Mouse (Mus musculus): ENCODE data around the gene F11r. TPM values are rescaled to one million over a fixed set of nuclear protein-coding genes. Genes with fewer than 3 reads are reported as not detected.

F11r gene
- total and polyA plus RNA-seq, 2 experiments, result 39.1 to 47.7 TPM

DNA sequence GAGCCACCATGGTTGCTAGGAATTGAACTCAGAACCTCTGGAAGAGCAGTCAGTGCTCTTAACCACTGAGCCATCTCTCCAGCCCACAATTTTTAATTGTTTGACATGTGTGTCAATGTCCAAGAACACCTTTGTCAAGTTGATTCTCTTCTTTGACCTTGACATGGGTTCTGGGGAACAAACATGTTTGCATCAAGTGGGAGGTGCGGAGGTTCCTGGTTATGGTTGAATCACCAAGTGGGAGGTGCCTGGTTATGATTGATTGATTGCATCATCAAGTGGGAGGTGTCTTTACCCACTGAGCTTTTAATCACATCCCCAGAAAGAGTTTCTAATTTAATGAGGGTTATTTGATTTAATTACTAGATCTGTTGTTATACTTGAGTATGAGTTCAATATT lies 20.2 kb downstream of the F11r start:
- TF ChIP-seq POLR2A (IDR thresholded peaks at IDR 0.05; ENCODE audit: extremely low read depth, insufficient read depth, low read length) (no peak), CTCF (IDR thresholded peaks at IDR 0.05; ENCODE audit: low read depth, low read length) (no peak)
- Histone ChIP-seq H3K4me1 (ENCODE audit: control insufficient read depth, insufficient read depth, low read length) (peaks cover 14% of the 10 kb centered on the region), H3K36me3 (ENCODE audit: control insufficient read depth, insufficient read depth, low read length) (peaks cover 10% of the 10 kb centered on the region), H3K4me3 (ENCODE audit: insufficient read depth, low read depth, low read length) (no peak overlapping the region), H3K79me2 (ENCODE audit: control insufficient read depth, insufficient read depth, low read length) (peaks cover 29% of the 10 kb centered on the region), H3K9ac (ENCODE audit: low read depth, low read length) (no peak overlapping the region), H3K27me3 (ENCODE audit: control insufficient read depth, insufficient read depth, low read length) (no peaks in the 10 kb centered on the region), H3K27ac (replicated peaks; ENCODE audit: insufficient read depth, low read depth, low read length) (no peak overlapping the region)
- WGBS, result 34% methylated on average over 1 of the region's 1 CpGs
- no peak for DNase-seq (ENCODE audit: extremely low read depth, low read depth, low spot score)

DNA sequence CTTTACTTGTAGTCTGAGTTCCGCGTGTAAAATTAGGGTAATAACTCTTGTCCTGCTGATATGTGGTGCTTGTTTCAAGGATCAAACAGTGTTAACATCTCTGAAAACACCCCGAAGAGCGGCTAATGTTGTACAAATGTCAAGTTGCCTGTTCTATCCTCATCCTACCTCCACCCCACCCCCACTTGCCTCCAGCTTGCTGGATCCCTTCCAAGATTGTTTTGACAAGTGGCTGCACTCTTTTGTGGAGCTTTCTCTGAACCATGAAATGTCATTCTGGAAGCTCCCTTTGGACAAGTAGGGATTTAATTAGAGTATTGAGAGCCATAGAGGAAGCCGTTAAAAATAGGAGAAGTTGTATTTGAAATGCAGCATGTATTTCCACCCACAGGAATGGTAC lies 22.5 kb downstream of the F11r start:
- no peak for DNase-seq (ENCODE audit: extremely low read depth, low read depth, low spot score)
- no peak for TF ChIP-seq POLR2A (IDR thresholded peaks at IDR 0.05; ENCODE audit: extremely low read depth, insufficient read depth, low read length)
- no peak for TF ChIP-seq CTCF (IDR thresholded peaks at IDR 0.05; ENCODE audit: low read depth, low read length)

DNA sequence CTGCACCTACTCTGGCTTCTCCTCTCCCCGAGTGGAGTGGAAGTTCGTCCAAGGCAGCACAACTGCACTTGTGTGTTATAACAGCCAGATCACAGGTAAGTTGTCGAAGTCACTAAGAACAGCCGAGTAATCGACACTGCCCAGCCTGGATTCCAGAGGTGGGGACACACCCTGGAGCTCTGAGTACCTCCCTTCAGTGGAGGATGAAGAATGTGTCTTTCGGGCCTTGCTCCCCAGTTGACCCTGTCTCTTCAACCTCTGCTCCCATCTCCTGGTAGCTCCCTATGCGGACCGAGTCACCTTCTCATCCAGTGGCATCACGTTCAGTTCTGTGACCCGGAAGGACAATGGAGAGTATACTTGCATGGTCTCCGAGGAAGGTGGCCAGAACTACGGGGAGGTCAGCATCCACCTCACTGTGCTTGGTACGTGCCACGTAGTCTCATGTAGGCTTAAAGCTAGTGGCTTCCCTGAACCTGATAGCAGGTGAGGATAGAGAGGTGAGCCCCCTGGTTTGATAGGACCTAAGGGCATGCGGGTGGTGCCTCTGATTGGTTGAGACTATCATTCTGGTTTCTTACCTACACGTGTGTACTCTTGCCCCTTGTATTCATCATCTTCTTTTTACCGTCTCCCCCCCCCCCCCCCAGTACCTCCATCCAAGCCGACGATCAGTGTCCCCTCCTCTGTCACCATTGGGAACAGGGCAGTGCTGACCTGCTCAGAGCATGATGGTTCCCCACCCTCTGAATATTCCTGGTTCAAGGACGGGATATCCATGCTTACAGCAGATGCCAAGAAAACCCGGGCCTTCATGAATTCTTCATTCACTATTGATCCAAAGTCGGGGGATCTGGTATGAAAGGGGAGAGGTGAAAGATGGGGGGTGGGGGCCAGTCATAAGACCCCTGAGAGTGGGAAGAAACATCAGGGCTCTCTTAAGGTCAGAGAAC lies 23.5 kb downstream of the F11r start:
- Histone ChIP-seq H3K4me1 (ENCODE audit: control insufficient read depth, insufficient read depth, low read length) (no peaks in the 10 kb centered on the region), H3K4me3 (ENCODE audit: insufficient read depth, low read depth, low read length) (no peak overlapping the region), H3K27ac (replicated peaks; ENCODE audit: insufficient read depth, low read depth, low read length) (no peak overlapping the region), H3K27me3 (ENCODE audit: control insufficient read depth, insufficient read depth, low read length) (no peaks in the 10 kb centered on the region), H3K36me3 (ENCODE audit: control insufficient read depth, insufficient read depth, low read length) (peaks cover 24% of the 10 kb centered on the region), H3K79me2 (ENCODE audit: control insufficient read depth, insufficient read depth, low read length) (peaks cover 14% of the 10 kb centered on the region), H3K9ac (ENCODE audit: low read depth, low read length) (no peak overlapping the region)
- no peak for DNase-seq (ENCODE audit: extremely low read depth, low read depth, low spot score)
- 93% methylated on average over 22 of the region's 22 CpGs for WGBS
- TF ChIP-seq CTCF (IDR thresholded peaks at IDR 0.05; ENCODE audit: low read depth, low read length), result no peak
- no peak for TF ChIP-seq POLR2A (IDR thresholded peaks at IDR 0.05; ENCODE audit: extremely low read depth, insufficient read depth, low read length)

More for the DNA sequence above, 22.5 kb downstream of the F11r start:
- Histone ChIP-seq H3K9ac (ENCODE audit: low read depth, low read length) (no peak overlapping the region), H3K27me3 (ENCODE audit: control insufficient read depth, insufficient read depth, low read length) (no peaks in the 10 kb centered on the region), H3K36me3 (ENCODE audit: control insufficient read depth, insufficient read depth, low read length) (peaks cover 24% of the 10 kb centered on the region), H3K4me1 (ENCODE audit: control insufficient read depth, insufficient read depth, low read length) (0 out of 2 replicates have a peak, but pooled peaks cover 4% of the 10 kb centered on the region), H3K27ac (replicated peaks; ENCODE audit: insufficient read depth, low read depth, low read length) (no peak overlapping the region), H3K79me2 (ENCODE audit: control insufficient read depth, insufficient read depth, low read length) (peaks cover 24% of the 10 kb centered on the region), H3K4me3 (ENCODE audit: insufficient read depth, low read depth, low read length) (no peak overlapping the region)
- WGBS, result 75% methylated on average over 5 of the region's 5 CpGs

GRCm38 (mm10) chr1:171463133-171463532 lies 25.8 kb downstream of the F11r start:
- Histone ChIP-seq H3K36me3 (ENCODE audit: control insufficient read depth, insufficient read depth, low read length) (peaks cover 24% of the 10 kb centered on the region), H3K9ac (ENCODE audit: low read depth, low read length) (no peak overlapping the region), H3K27ac (replicated peaks; ENCODE audit: insufficient read depth, low read depth, low read length) (no peak overlapping the region), H3K4me3 (ENCODE audit: insufficient read depth, low read depth, low read length) (no peak overlapping the region), H3K27me3 (ENCODE audit: control insufficient read depth, insufficient read depth, low read length) (no peaks in the 10 kb centered on the region), H3K79me2 (ENCODE audit: control insufficient read depth, insufficient read depth, low read length) (peaks cover under 1% of the 10 kb centered on the region; the same call in 1 of the 2 replicates), H3K4me1 (ENCODE audit: control insufficient read depth, insufficient read depth, low read length) (no peaks in the 10 kb centered on the region)
- WGBS, result 85% methylated on average over 3 of the region's 3 CpGs
- TF ChIP-seq POLR2A (IDR thresholded peaks at IDR 0.05; ENCODE audit: extremely low read depth, insufficient read depth, low read length) (no peak), CTCF (IDR thresholded peaks at IDR 0.05; ENCODE audit: low read depth, low read length) (0 out of 2 replicates have a peak, but pooled peaks have one; percentile 15)
- DNase-seq (ENCODE audit: extremely low read depth, low read depth, low spot score), result no peak

- H3K79me2 ChIP-seq (ENCODE audit: control insufficient read depth, insufficient read depth, low read length), result no peaks in the 10 kb centered on the region
- no peaks in the 10 kb centered on the region for H3K27me3 ChIP-seq (ENCODE audit: control insufficient read depth, insufficient read depth, low read length)
- no peak overlapping the region for H3K9ac ChIP-seq (ENCODE audit: low read depth, low read length)
- TF ChIP-seq POLR2A (IDR thresholded peaks at IDR 0.05; ENCODE audit: extremely low read depth, insufficient read depth, low read length) (no peak), CTCF (IDR thresholded peaks at IDR 0.05; ENCODE audit: low read depth, low read length) (no peak)
- no peaks in the 10 kb centered on the region for H3K4me1 ChIP-seq (ENCODE audit: control insufficient read depth, insufficient read depth, low read length)
- H3K36me3 ChIP-seq (ENCODE audit: control insufficient read depth, insufficient read depth, low read length), result peaks cover 24% of the 10 kb centered on the region
- H3K27ac ChIP-seq (replicated peaks; ENCODE audit: insufficient read depth, low read depth, low read length), result no peak overlapping the region
- H3K4me3 ChIP-seq (ENCODE audit: insufficient read depth, low read depth, low read length), result no peak overlapping the region
- WGBS, result 89% methylated on average over 5 of the region's 5 CpGs
- no peak for DNase-seq (ENCODE audit: extremely low read depth, low read depth, low spot score)
These were observed 28.5 kb downstream of the F11r start for GRCm38 (mm10) chr1:171465749-171466412.

Data from liver, adult 2 months (tissue).